Mouse (Mus musculus) embryonic facial prominence, embryonic 15.5 days (tissue): ENCODE measurements around the gene Rps7. TPM values are rescaled to one million over a fixed set of nuclear protein-coding genes. Genes with fewer than 3 reads are reported as not detected.
A peak's percentile ranks its signal among the peaks of the same experiment; 100 is the strongest.

ENCODE experiments used
- ATAC-seq: fragments of 200-750 bp; cut with Nextera tagmentation; 2 replicates; pipeline ENCODE4 v1.8.0; 2017; ENCODE audit warnings: low read depth, moderate TSS enrichment; ENCODE audit not compliant: insufficient number of reproducible peaks, low FRiP score, low TSS enrichment
- H3K27ac ChIP-seq: fragments of 300-500 bp; sonication (generic); replicated peaks from 2 replicates; pipeline ENCODE4 v1.5.1; 2015; ENCODE audit warnings: mild to moderate bottlenecking, inconsistent platforms
- H3K27me3 ChIP-seq: fragments of 300-500 bp; sonication (generic); 2 replicates; pipeline ENCODE4 v1.6.1; 2015; ENCODE audit warnings: inconsistent platforms
- H3K36me3 ChIP-seq: fragments of 300-500 bp; sonication (generic); 2 replicates; pipeline ENCODE4 v1.6.1; 2015; ENCODE audit warnings: mild to moderate bottlenecking, inconsistent platforms
- H3K4me1 ChIP-seq: fragments of 300-500 bp; sonication (generic); 2 replicates; pipeline ENCODE4 v1.6.1; 2015; ENCODE audit warnings: inconsistent platforms
- H3K4me2 ChIP-seq: fragments of 300-500 bp; sonication (generic); replicated peaks from 2 replicates; pipeline ENCODE4 v1.6.1; 2015; ENCODE audit warnings: mild to moderate bottlenecking, inconsistent platforms
- H3K4me3 ChIP-seq: fragments of 300-500 bp; sonication (generic); replicated peaks from 2 replicates; pipeline ENCODE4 v1.5.1; 2015; ENCODE audit warnings: mild to moderate bottlenecking, inconsistent platforms
- H3K9ac ChIP-seq: fragments of 300-500 bp; sonication (generic); 2 replicates; pipeline ENCODE4 v1.6.1; 2015; ENCODE audit warnings: inconsistent platforms
- H3K9me3 ChIP-seq: fragments of 300-500 bp; sonication (generic); replicated peaks from 2 replicates; pipeline ENCODE4 v1.6.1; 2016; ENCODE audit warnings: inconsistent platforms
- WGBS: fragments of 180-500 bp; shearing (Covaris S2); methylation state at CpG from one replicate; pipeline ENCODE4 v1.1.7; 2015; 5-methylcytosine and 5-hydroxymethylcytosine counted together
- polyA plus RNA-seq: library from polyadenylated mRNA; unstranded; fragments of >200 nt; fragmentation: Nextera tagmentation; extraction: Ambion mirVana; gene quantifications from 2 replicates; pipeline ENCODE4 v1.2.1, GENCODE M21; 2015

Rps7 gene
- polyA plus RNA-seq, 1 experiment from 2014 or later = 734 TPM

- WGBS = 90% methylated on average over 6 of the region's 6 CpGs
- Histone ChIP-seq H3K9me3 (no peaks in the 10 kb centered on the region), H3K27ac (no peak overlapping the region), H3K9ac (no peak overlapping the region), H3K27me3 (no peaks in the 10 kb centered on the region), H3K4me2 (peak overlapping the region; percentile 62), H3K4me1 (peaks cover 19% of the 10 kb centered on the region), H3K4me3 (peak overlapping the region; percentile 85), H3K36me3 (peaks cover 29% of the 10 kb centered on the region)
- ATAC-seq = no peak
Observed at GRCm38 (mm10) chr12:28636543-28636942, 790 bp upstream of the Rps7 start.

GRCm38 (mm10) chr12:28635058-28635534 lies 657 bp downstream of the Rps7 start:
- Histone ChIP-seq H3K27me3 (no peaks in the 10 kb centered on the region), H3K4me1 (peaks cover 19% of the 10 kb centered on the region), H3K9me3 (no peaks in the 10 kb centered on the region), H3K9ac (peak overlapping the region; percentile 99), H3K4me3 (peak overlapping the region; percentile 85), H3K36me3 (peaks cover 43% of the 10 kb centered on the region), H3K4me2 (peak overlapping the region; percentile 62), H3K27ac (peak overlapping the region; percentile 91)
- WGBS = 1% methylated on average over 23 of the region's 23 CpGs
- ATAC-seq = 0 out of 2 replicates have a peak, but pooled peaks have one; percentile 9

- WGBS = 86% methylated on average over 2 of the region's 2 CpGs
- Histone ChIP-seq H3K9ac (no peak overlapping the region), H3K27me3 (no peaks in the 10 kb centered on the region), H3K27ac (no peak overlapping the region), H3K36me3 (peaks cover 55% of the 10 kb centered on the region), H3K9me3 (no peaks in the 10 kb centered on the region), H3K4me1 (0 out of 2 replicates have a peak, but pooled peaks cover 5% of the 10 kb centered on the region), H3K4me3 (no peak overlapping the region), H3K4me2 (no peak overlapping the region)
- no peak for ATAC-seq
Observed at GRCm38 (mm10) chr12:28628436-28628835, 7.3 kb downstream of the Rps7 start.

- no peaks in the 10 kb centered on the region for H3K27me3 ChIP-seq
- no peak overlapping the region for H3K4me3 ChIP-seq
- H3K9ac ChIP-seq = no peak overlapping the region
- 65% methylated on average over 4 of the region's 4 CpGs for WGBS
- 0 out of 2 replicates have a peak, but pooled peaks cover 4% of the 10 kb centered on the region for H3K4me1 ChIP-seq
- H3K36me3 ChIP-seq = peaks cover 42% of the 10 kb centered on the region
- ATAC-seq = no peak; the same call in 1 of the 2 replicates
- no peak overlapping the region for H3K27ac ChIP-seq
- H3K9me3 ChIP-seq = no peaks in the 10 kb centered on the region
- H3K4me2 ChIP-seq = no peak overlapping the region
Observed at GRCm38 (mm10) chr12:28627092-28627491, 8.7 kb downstream of the Rps7 start.

GRCm38 (mm10) chr12:28625407-28625806 lies 10.3 kb downstream of the Rps7 start:
- H3K4me1 ChIP-seq = 0 out of 2 replicates have a peak, but pooled peaks cover 9% of the 10 kb centered on the region
- 83% methylated on average over 7 of the region's 7 CpGs for WGBS
- H3K36me3 ChIP-seq = peaks cover 26% of the 10 kb centered on the region
- H3K27ac ChIP-seq = no peak overlapping the region
- H3K9ac ChIP-seq = no peak overlapping the region
- ATAC-seq = no peak
- H3K9me3 ChIP-seq = no peaks in the 10 kb centered on the region
- H3K27me3 ChIP-seq = no peaks in the 10 kb centered on the region
- no peak overlapping the region for H3K4me2 ChIP-seq
- H3K4me3 ChIP-seq = no peak overlapping the region

GRCm38 (mm10) chr12:28624251-28624650 lies 11.5 kb downstream of the Rps7 start:
- Histone ChIP-seq H3K27ac (no peak overlapping the region), H3K36me3 (peaks cover 14% of the 10 kb centered on the region), H3K4me1 (0 out of 2 replicates have a peak, but pooled peaks cover 9% of the 10 kb centered on the region), H3K27me3 (no peaks in the 10 kb centered on the region), H3K4me2 (no peak overlapping the region), H3K9ac (no peak overlapping the region), H3K9me3 (no peaks in the 10 kb centered on the region), H3K4me3 (no peak overlapping the region)
- ATAC-seq = no peak
- WGBS = 74% methylated on average over 2 of the region's 2 CpGs

- no peak for ATAC-seq
- H3K4me2 ChIP-seq = no peak within 1 kb of the TSS
- 0 out of 2 replicates have a peak, but pooled peaks cover 9% of the 10 kb centered on the region for H3K4me1 ChIP-seq
- no peak within 1 kb of the TSS for H3K9ac ChIP-seq
- no peaks in the 10 kb centered on the region for H3K9me3 ChIP-seq
- H3K4me3 ChIP-seq = no peak within 1 kb of the TSS
- peaks cover 4% of the 10 kb centered on the region for H3K36me3 ChIP-seq
- no peak within 1 kb of the TSS for H3K27ac ChIP-seq
- WGBS = 52% methylated on average over 5 of the region's 5 CpGs
- H3K27me3 ChIP-seq = no peaks in the 10 kb centered on the region
Observed at GRCm38 (mm10) chr12:28623195-28623594, 12.6 kb downstream of the Rps7 start, which contains the start of gene Colec11. Colec11 (minus strand) TSS chr12:28623377.

- 80% methylated on average over 1 of the region's 1 CpGs for WGBS
- no peak overlapping the region for H3K9ac ChIP-seq
- H3K9me3 ChIP-seq = no peaks in the 10 kb centered on the region
- no peak overlapping the region for H3K27ac ChIP-seq
- H3K4me3 ChIP-seq = no peak overlapping the region
- no peak for ATAC-seq
- no peak overlapping the region for H3K4me2 ChIP-seq
- H3K27me3 ChIP-seq = no peaks in the 10 kb centered on the region
- 0 out of 2 replicates have a peak, but pooled peaks cover 9% of the 10 kb centered on the region for H3K4me1 ChIP-seq
- H3K36me3 ChIP-seq = no peaks in the 10 kb centered on the region
Observed at GRCm38 (mm10) chr12:28622641-28623040, 13.1 kb downstream of the Rps7 start.

- ATAC-seq = no peak
- H3K9ac ChIP-seq = no peak overlapping the region
- 0 out of 2 replicates have a peak, but pooled peaks cover 9% of the 10 kb centered on the region for H3K4me1 ChIP-seq
- no peak overlapping the region for H3K27ac ChIP-seq
- H3K4me2 ChIP-seq = no peak overlapping the region
- H3K36me3 ChIP-seq = no peaks in the 10 kb centered on the region
- no peaks in the 10 kb centered on the region for H3K9me3 ChIP-seq
- H3K4me3 ChIP-seq = no peak overlapping the region
- no peaks in the 10 kb centered on the region for H3K27me3 ChIP-seq
- WGBS = 42% methylated on average over 5 of the region's 5 CpGs
Observed at GRCm38 (mm10) chr12:28622167-28622532, 13.6 kb downstream of the Rps7 start.

- Histone ChIP-seq H3K27ac (no peak overlapping the region), H3K4me3 (no peak overlapping the region), H3K4me2 (no peak overlapping the region), H3K27me3 (no peaks in the 10 kb centered on the region), H3K36me3 (no peaks in the 10 kb centered on the region), H3K9me3 (no peaks in the 10 kb centered on the region), H3K9ac (no peak overlapping the region), H3K4me1 (0 out of 2 replicates have a peak, but pooled peaks cover 9% of the 10 kb centered on the region)
- no peak for ATAC-seq
- 22% methylated on average over 7 of the region's 7 CpGs for WGBS
Observed at GRCm38 (mm10) chr12:28621451-28622166, 14.1 kb downstream of the Rps7 start.

GRCm38 (mm10) chr12:28617297-28617696 lies 18.5 kb downstream of the Rps7 start:
- Histone ChIP-seq H3K9me3 (no peaks in the 10 kb centered on the region), H3K4me1 (0 out of 2 replicates have a peak, but pooled peaks cover 8% of the 10 kb centered on the region), H3K27ac (no peak overlapping the region), H3K27me3 (no peaks in the 10 kb centered on the region), H3K4me2 (no peak overlapping the region), H3K36me3 (no peaks in the 10 kb centered on the region), H3K9ac (no peak overlapping the region), H3K4me3 (no peak overlapping the region)
- no peak for ATAC-seq
- 68% methylated on average over 4 of the region's 4 CpGs for WGBS
